Mouse (Mus musculus): ENCODE results near the gene Mixl1. TPM values are rescaled to one million over a fixed set of nuclear protein-coding genes. Genes with fewer than 3 reads are reported as not detected.

Gene Mixl1
- 0.11 TPM in 1 of 2 replicates, not detected in the other for polyA plus RNA-seq (2014; fragmentation: Nextera tagmentation; extraction: Ambion mirVana)

DNA sequence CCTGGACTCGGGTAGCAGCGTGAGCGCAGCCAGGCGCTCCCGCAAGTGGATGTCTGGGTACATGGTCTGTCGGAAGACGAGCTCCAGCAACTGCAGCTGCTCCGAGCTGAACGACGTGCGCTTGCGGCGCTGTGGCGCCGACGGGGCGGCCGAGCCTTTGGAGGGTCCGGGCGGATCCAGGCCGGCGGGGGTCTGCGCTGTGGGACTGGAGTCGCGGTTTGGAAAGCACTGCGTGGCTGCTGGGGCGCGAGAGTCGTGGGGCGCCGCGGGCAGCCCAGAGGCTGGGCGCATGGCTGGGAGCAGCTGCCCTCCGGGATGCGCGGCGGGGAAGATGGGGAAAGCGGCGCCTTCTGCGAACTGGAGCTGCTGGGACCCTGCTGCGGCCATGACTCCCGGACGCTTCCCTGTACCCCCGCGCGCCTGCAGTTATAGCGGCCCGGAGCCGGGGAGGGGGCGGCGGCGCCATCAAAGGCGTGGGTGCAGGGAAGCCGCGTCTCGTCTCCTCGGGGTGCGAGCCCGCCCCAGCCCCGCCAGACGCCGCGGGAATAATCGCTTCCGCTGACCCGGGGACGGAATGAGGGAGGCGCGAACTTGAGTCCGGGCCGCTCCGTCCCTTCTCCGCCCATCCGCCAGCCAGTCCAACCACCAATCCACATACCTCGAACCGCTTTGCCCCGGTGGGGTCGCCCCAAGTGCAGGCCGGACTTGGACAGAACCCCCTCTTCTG, at the start of gene Mixl1:
Gene Mixl1 (minus strand): TSS at position 409 of the 727 bp plus-strand sequence.
- Histone ChIP-seq H3K9me3 (ENCODE audit: control insufficient read depth, low read length) (no peaks in the 10 kb centered on the region), H3K9ac (ENCODE audit: low read length) (no peak within 1 kb of the TSS), H3K36me3 (ENCODE audit: control insufficient read depth, insufficient read depth, low read length) (no peaks in the 10 kb centered on the region), H3K27me3 (ENCODE audit: control insufficient read depth, insufficient read depth, low read length) (peaks cover 26% of the 10 kb centered on the region), H3K4me1 (replicated peaks; ENCODE audit: control insufficient read depth, insufficient read depth, low read length) (0 out of 2 replicates have a peak, but pooled peaks cover 4% of the 10 kb centered on the region), H3K27ac (ENCODE audit: low read depth, low read length) (no peak within 1 kb of the TSS), H3K4me2 (ENCODE audit: low read depth, low read length, severe bottlenecking) (peak within 1 kb of the TSS; percentile 51), H3K4me3 (ENCODE audit: low read depth, low read length) (peak within 1 kb of the TSS; percentile 35)
- DNase-seq (ENCODE audit: low spot score): peak; percentile 64
- ATAC-seq (replicated peaks; ENCODE audit: low FRiP score): no peak
- WGBS: under 1% methylated on average over 68 of the region's 79 CpGs

DNA sequence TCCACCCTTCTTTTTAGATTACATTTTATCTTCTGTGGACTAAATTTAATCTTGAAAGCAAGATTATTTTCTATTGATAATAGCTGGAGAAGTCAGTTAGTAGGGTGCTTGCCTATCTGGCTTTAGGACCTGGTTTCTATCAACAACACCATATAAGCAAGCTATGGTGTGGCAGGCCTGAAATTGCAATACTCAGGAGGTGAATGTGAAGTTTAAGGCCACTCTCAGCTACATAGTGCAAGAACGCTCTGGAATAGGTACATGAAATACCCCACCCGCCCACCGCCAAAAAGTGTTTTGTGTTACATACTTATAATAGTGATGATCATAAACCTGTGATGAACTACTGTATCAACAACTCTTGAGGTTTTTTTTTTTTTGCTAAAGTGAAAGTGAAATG, 32.4 kb upstream of the Mixl1 start:
- Histone ChIP-seq H3K27me3 (ENCODE audit: control insufficient read depth, insufficient read depth, low read length) (no peaks in the 10 kb centered on the region), H3K36me3 (ENCODE audit: control insufficient read depth, insufficient read depth, low read length) (no peaks in the 10 kb centered on the region), H3K4me3 (ENCODE audit: low read depth, low read length) (no peak overlapping the region), H3K9me3 (ENCODE audit: control insufficient read depth, low read length) (no peaks in the 10 kb centered on the region), H3K9ac (ENCODE audit: low read length) (no peak overlapping the region), H3K4me2 (ENCODE audit: low read depth, low read length, severe bottlenecking) (no peak overlapping the region), H3K4me1 (replicated peaks; ENCODE audit: control insufficient read depth, insufficient read depth, low read length) (peaks cover 6% of the 10 kb centered on the region; the same call in 1 of the 2 replicates), H3K27ac (ENCODE audit: low read depth, low read length) (no peak overlapping the region)
- DNase-seq (ENCODE audit: low spot score) (no peak), ATAC-seq (replicated peaks; ENCODE audit: low FRiP score) (no peak)
- WGBS: 97% methylated on average over 3 of the region's 3 CpGs

DNA sequence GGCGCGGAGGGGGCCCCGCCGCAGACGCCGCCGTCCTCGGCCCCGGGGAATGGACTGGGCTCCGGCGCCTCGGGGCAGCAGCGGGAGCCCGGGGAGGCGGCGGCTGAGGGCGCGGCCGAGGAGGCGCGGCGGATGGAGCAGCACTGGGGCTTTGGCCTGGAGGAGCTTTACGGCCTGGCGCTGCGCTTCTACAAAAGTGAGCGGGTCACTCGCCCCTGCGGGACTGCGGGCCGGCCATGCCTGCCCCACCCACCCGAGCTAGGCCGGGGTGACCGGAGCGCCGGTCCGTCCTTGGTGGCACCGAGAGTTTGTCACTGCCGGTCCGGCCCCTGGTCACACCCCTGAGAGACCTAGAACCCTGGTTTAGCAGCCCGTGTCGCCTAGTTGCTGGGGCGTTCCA, 29.3 kb upstream of the Mixl1 start:
- peaks cover 6% of the 10 kb centered on the region; the same call in 1 of the 2 replicates for H3K4me1 ChIP-seq (replicated peaks; ENCODE audit: control insufficient read depth, insufficient read depth, low read length)
- ATAC-seq (replicated peaks; ENCODE audit: low FRiP score) (no peak), DNase-seq (ENCODE audit: low spot score) (no peak)
- 0% methylated on average over 42 of the region's 42 CpGs for whole genome bisulfite sequencing
- peak overlapping the region; percentile 76 for H3K4me2 ChIP-seq (ENCODE audit: low read depth, low read length, severe bottlenecking)
- H3K36me3 ChIP-seq (ENCODE audit: control insufficient read depth, insufficient read depth, low read length): no peaks in the 10 kb centered on the region
- H3K9ac ChIP-seq (ENCODE audit: low read length): peak overlapping the region; percentile 96
- peak overlapping the region; percentile 98 for H3K4me3 ChIP-seq (ENCODE audit: low read depth, low read length)
- H3K27me3 ChIP-seq (ENCODE audit: control insufficient read depth, insufficient read depth, low read length): no peaks in the 10 kb centered on the region
- no peaks in the 10 kb centered on the region for H3K9me3 ChIP-seq (ENCODE audit: control insufficient read depth, low read length)
- H3K27ac ChIP-seq (ENCODE audit: low read depth, low read length): peak overlapping the region; percentile 68

DNA sequence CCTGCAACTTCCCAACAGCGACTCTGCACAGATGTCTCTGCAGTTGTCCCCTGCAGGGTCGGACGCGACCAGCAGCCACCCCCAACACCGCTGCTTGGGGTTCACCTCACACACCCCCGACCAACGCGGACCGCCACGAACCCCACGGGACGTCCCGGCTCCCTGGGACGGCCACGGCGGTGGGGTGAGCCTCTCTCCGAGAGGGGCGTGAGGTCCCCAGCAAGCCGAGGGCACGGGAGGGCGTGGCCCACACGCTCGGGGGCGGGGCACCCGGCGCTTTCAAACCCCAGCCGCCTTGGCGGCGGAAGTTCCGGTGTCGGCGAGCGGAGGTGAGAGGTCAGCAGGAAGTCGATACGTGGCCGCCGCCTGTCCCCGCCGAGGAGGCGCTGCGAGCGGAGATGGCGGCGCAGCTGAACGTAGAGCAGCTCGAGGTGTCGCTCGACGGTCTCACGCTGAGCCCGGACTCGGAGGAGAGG, 28.9 kb upstream of the Mixl1 start, which contains the start of gene Acbd3:
Gene Acbd3 (plus strand): TSS at position 340 of the 476 bp plus-strand sequence.
- Histone ChIP-seq H3K4me3 (ENCODE audit: low read depth, low read length) (peak within 1 kb of the TSS; percentile 98), H3K9me3 (ENCODE audit: control insufficient read depth, low read length) (no peaks in the 10 kb centered on the region), H3K9ac (ENCODE audit: low read length) (peak within 1 kb of the TSS; percentile 96), H3K4me2 (ENCODE audit: low read depth, low read length, severe bottlenecking) (peak within 1 kb of the TSS; percentile 76), H3K36me3 (ENCODE audit: control insufficient read depth, insufficient read depth, low read length) (no peaks in the 10 kb centered on the region), H3K27ac (ENCODE audit: low read depth, low read length) (peak within 1 kb of the TSS; percentile 68), H3K4me1 (replicated peaks; ENCODE audit: control insufficient read depth, insufficient read depth, low read length) (peaks cover 6% of the 10 kb centered on the region; the same call in 1 of the 2 replicates), H3K27me3 (ENCODE audit: control insufficient read depth, insufficient read depth, low read length) (no peaks in the 10 kb centered on the region)
- peak; percentile 96 for DNase-seq (ENCODE audit: low spot score)
- under 1% methylated on average over 47 of the region's 52 CpGs for WGBS
- ATAC-seq (replicated peaks; ENCODE audit: low FRiP score): peak; percentile 94

DNA sequence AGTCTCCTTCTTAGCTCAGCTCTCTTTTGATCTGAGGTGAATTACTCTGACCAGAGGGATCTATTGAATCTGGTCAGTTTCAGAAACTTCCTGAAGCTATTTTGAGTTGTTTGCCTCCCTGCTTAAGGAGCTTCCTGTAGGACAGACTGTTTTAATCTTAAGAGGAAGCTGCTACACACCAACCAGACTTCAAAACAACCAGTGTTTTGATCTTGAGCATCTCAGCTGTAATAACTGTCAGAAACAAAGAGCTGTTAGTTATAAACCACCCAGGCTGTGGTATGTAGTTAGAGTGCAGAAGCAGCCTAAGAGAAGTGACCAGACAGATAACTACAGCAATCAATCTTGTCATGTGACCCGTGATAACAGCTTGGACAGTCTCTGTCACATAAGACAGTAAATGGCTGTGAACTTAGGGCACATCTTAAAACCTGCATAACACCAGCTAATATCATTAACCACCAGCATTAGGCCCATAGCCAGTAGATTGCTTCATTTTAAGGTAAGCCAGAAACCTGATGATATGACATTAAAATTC, 26.9 kb upstream of the Mixl1 start:
- no peak for DNase-seq (ENCODE audit: low spot score)
- Histone ChIP-seq H3K4me1 (replicated peaks; ENCODE audit: control insufficient read depth, insufficient read depth, low read length) (peaks cover 6% of the 10 kb centered on the region; the same call in 1 of the 2 replicates), H3K4me2 (ENCODE audit: low read depth, low read length, severe bottlenecking) (no peak overlapping the region), H3K9ac (ENCODE audit: low read length) (no peak overlapping the region), H3K4me3 (ENCODE audit: low read depth, low read length) (no peak overlapping the region), H3K9me3 (ENCODE audit: control insufficient read depth, low read length) (no peaks in the 10 kb centered on the region), H3K27me3 (ENCODE audit: control insufficient read depth, insufficient read depth, low read length) (no peaks in the 10 kb centered on the region), H3K36me3 (ENCODE audit: control insufficient read depth, insufficient read depth, low read length) (no peaks in the 10 kb centered on the region), H3K27ac (ENCODE audit: low read depth, low read length) (no peak overlapping the region)
- WGBS: 65% methylated on average over 1 of the region's 1 CpGs
- no peak for ATAC-seq (replicated peaks; ENCODE audit: low FRiP score)

DNA sequence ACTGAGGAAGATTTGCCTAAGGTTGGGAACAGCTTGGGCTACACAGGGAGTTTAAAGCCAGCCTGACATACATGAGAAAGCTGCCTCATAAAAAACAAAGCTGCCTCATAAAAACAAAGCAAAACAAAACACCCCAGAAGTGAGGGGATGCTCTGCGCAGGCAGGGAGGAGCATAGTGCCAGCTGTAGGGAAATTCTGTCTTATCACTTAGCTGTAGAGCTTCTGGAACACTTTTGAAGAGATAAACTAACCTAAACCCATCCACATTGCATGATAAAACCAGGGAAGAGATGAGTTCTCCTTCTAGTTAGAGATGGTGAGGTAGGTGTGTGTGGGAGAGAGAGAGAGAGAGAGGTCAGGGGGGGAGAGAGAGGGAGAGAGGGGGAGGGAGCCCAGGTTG, 25.8 kb upstream of the Mixl1 start:
- peaks cover 5% of the 10 kb centered on the region; the same call in 1 of the 2 replicates for H3K4me1 ChIP-seq (replicated peaks; ENCODE audit: control insufficient read depth, insufficient read depth, low read length)
- DNase-seq (ENCODE audit: low spot score): no peak
- no peak overlapping the region for H3K27ac ChIP-seq (ENCODE audit: low read depth, low read length)
- no peaks in the 10 kb centered on the region for H3K27me3 ChIP-seq (ENCODE audit: control insufficient read depth, insufficient read depth, low read length)
- WGBS: 60% methylated on average over 1 of the region's 1 CpGs
- no peak overlapping the region for H3K4me3 ChIP-seq (ENCODE audit: low read depth, low read length)
- no peak for ATAC-seq (replicated peaks; ENCODE audit: low FRiP score)
- no peak overlapping the region for H3K4me2 ChIP-seq (ENCODE audit: low read depth, low read length, severe bottlenecking)
- no peak overlapping the region for H3K9ac ChIP-seq (ENCODE audit: low read length)
- no peaks in the 10 kb centered on the region for H3K9me3 ChIP-seq (ENCODE audit: control insufficient read depth, low read length)
- no peaks in the 10 kb centered on the region for H3K36me3 ChIP-seq (ENCODE audit: control insufficient read depth, insufficient read depth, low read length)

DNA sequence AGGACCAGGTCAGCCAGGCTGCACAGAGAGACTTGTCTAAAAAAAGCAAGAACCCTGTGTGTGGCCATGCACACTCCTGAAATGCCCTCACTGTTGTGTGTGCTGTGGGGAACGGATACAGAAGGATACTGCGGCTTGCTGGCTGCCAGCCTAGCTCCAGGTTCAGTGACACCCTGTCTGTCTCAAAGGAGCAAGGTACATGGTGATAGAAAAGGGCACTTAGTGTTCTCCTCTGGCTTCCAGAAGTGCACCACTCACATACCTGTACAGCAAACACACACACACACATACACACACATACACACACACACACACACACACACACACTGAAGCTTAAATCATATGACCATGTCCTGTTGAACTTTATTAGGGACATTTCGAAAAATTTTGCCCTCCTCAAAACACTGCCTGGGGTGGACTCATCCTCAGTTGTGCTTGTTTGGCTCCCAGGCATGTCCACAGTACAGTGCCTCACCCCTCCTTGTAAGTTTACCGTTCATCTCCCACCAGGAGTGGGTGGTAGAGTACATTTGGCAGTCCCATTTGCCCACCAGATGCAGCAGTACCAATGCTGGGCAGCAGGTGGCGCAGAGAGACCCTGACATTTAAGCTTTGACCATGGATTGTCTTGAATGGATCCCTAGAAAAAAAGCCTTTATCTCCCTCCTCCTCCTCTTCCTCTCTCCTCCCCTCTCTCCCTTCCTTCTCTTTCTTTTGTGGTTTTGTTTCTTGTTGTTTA, 23.3 kb upstream of the Mixl1 start:
- no peak overlapping the region for H3K27ac ChIP-seq (ENCODE audit: low read depth, low read length)
- WGBS: 49% methylated on average over 5 of the region's 5 CpGs
- no peaks in the 10 kb centered on the region for H3K27me3 ChIP-seq (ENCODE audit: control insufficient read depth, insufficient read depth, low read length)
- DNase-seq (ENCODE audit: low spot score): peak; percentile 91
- no peak overlapping the region for H3K9ac ChIP-seq (ENCODE audit: low read length)
- H3K4me3 ChIP-seq (ENCODE audit: low read depth, low read length): no peak overlapping the region
- no peaks in the 10 kb centered on the region for H3K9me3 ChIP-seq (ENCODE audit: control insufficient read depth, low read length)
- H3K4me2 ChIP-seq (ENCODE audit: low read depth, low read length, severe bottlenecking): no peak overlapping the region
- H3K4me1 ChIP-seq (replicated peaks; ENCODE audit: control insufficient read depth, insufficient read depth, low read length): no peaks in the 10 kb centered on the region
- peak; percentile 66 for ATAC-seq (replicated peaks; ENCODE audit: low FRiP score)
- H3K36me3 ChIP-seq (ENCODE audit: control insufficient read depth, insufficient read depth, low read length): no peaks in the 10 kb centered on the region

DNA sequence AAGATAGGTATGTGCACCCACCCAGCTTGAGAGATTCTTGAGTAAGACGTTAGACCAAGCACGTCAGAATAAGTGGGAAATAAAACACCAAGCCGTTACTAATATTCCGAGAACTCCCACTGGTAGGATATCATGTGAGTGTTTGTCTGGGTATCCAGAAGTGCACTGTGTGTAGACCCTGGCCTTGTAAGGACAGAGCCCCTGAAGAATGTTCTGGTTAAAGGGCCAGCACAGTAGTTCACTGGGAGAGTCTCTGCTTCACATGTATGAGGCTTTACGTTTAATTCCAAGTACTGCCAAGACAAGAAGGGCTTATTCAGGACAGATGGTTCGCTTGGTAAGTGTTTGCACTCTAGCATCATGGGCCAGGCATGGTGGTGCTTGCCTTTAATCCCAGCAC, 22.6 kb upstream of the Mixl1 start:
- H3K36me3 ChIP-seq (ENCODE audit: control insufficient read depth, insufficient read depth, low read length): no peaks in the 10 kb centered on the region
- no peak for ATAC-seq (replicated peaks; ENCODE audit: low FRiP score)
- H3K4me1 ChIP-seq (replicated peaks; ENCODE audit: control insufficient read depth, insufficient read depth, low read length): no peaks in the 10 kb centered on the region
- no peaks in the 10 kb centered on the region for H3K9me3 ChIP-seq (ENCODE audit: control insufficient read depth, low read length)
- WGBS: 85% methylated on average over 6 of the region's 6 CpGs
- H3K27me3 ChIP-seq (ENCODE audit: control insufficient read depth, insufficient read depth, low read length): no peaks in the 10 kb centered on the region
- no peak overlapping the region for H3K4me3 ChIP-seq (ENCODE audit: low read depth, low read length)
- no peak for DNase-seq (ENCODE audit: low spot score)
- H3K9ac ChIP-seq (ENCODE audit: low read length): no peak overlapping the region
- no peak overlapping the region for H3K27ac ChIP-seq (ENCODE audit: low read depth, low read length)
- H3K4me2 ChIP-seq (ENCODE audit: low read depth, low read length, severe bottlenecking): no peak overlapping the region

Measured in forebrain, embryonic 11.5 days (tissue).